Mouse (Mus musculus): ENCODE results near the gene Rpp38.

Gene Rpp38

GRCm38 (mm10) chr2:3286243-3286642 is 46.2 kb downstream of the Rpp38 start:
- DNase-seq (ENCODE audit: low read depth, low spot score), result no peak

GRCm38 (mm10) chr2:3285709-3286108 is 46.7 kb downstream of the Rpp38 start:
- no peak for DNase-seq (ENCODE audit: low read depth, low spot score)

- DNase-seq (ENCODE audit: low read depth, low spot score), result no peak
Observed at GRCm38 (mm10) chr2:3285181-3285530, 47.3 kb downstream of the Rpp38 start.

- peak; percentile 51 for DNase-seq (ENCODE audit: low read depth, low spot score)
Observed at GRCm38 (mm10) chr2:3284473-3285180, 47.8 kb downstream of the Rpp38 start.

- peak; percentile 100 for DNase-seq (ENCODE audit: low read depth, low spot score)
Observed at GRCm38 (mm10) chr2:3283602-3284472, 48.6 kb downstream of the Rpp38 start, which contains the start of gene Nmt2. Gene Nmt2, plus strand, starts transcription at chr2:3284212.

- DNase-seq (ENCODE audit: low read depth, low spot score), result peak; percentile 5
Observed at GRCm38 (mm10) chr2:3282866-3283601, 49.4 kb downstream of the Rpp38 start.

GRCm38 (mm10) chr2:3281311-3281710 is 51.1 kb downstream of the Rpp38 start:
- no peak for DNase-seq (ENCODE audit: low read depth, low spot score)

Measured in forelimb bud, embryonic 11.5 days (tissue).